Mouse (Mus musculus) gastrocnemius, postnatal 14 days (tissue): ENCODE data around the gene Trnau1ap. TPM values are rescaled to one million over a fixed set of nuclear protein-coding genes. Genes with fewer than 3 reads are reported as not detected.
A peak's percentile ranks its signal among the peaks of the same experiment; 100 is the strongest.

ENCODE experiments used
- DNase-seq: peaks from one replicate; pipeline ENCODE4 v3.0.0; 2021; ENCODE audit warnings: mixed read lengths
- intact Hi-C: fragments of 180-260 bp; cut with DNase I; formaldehyde crosslinking; loops from one replicate; pipeline ENCODE4 v1.15.1; 2025; ENCODE audit warnings: low total_unique reads
- long read RNA-seq, 2 experiments: library from polyadenylated mRNA; stranded (forward); transcript quantifications; one replicate each; pipeline ENCODE4 v2.0.0; 2021
- total RNA-seq, 2 experiments: library from RNA; stranded (reverse); gene quantifications; 2 replicates each; pipeline ENCODE4 v1.2.3; 2021

The Trnau1ap gene
- 10 to 100 TPM; 12.9 to 13.9 TPM for total RNA-seq
- long read RNA-seq, experiment 1, transcript Trnau1ap-201 (9 exons, 1,130 nt): major isoform, 15 of 22 reads
- long read RNA-seq, experiment 1, partial matches to known transcripts: 2 of 22 reads
- long read RNA-seq, experiment 1, other reads (novel, unspliced or antisense): 5 of 22 reads
- long read RNA-seq, experiment 2, transcript Trnau1ap-201 (9 exons, 1,130 nt): major isoform, 10 of 16 reads
- long read RNA-seq, experiment 2, partial matches to known transcripts: 2 of 16 reads
- long read RNA-seq, experiment 2, other reads (novel, unspliced or antisense): 4 of 16 reads

GRCm38 (mm10) chr4:132329115-132329834 is at the start of gene Trnau1ap:
Gene Trnau1ap, minus strand, starts transcription at chr4:132329538.
- peak; percentile 91 for DNase-seq
- intact Hi-C loops: no loop called here

GRCm38 (mm10) chr4:132373820-132374219 is 44.5 kb upstream of the Trnau1ap start:
- intact Hi-C loops: no loop called here
- DNase-seq: no peak

- no peak for DNase-seq
- intact Hi-C loops: loop anchor here (5.0 kb wide), 1 partner anchor 37 kb away; no protein-coding TSS in a partner anchor
These were observed 40.8 kb upstream of the Trnau1ap start for GRCm38 (mm10) chr4:132369953-132370750.

- no peak for DNase-seq
- intact Hi-C loops: loop anchor here (5.0 kb wide), 1 partner anchor 40 kb away; no protein-coding TSS in a partner anchor
These were observed 38.3 kb upstream of the Trnau1ap start for GRCm38 (mm10) chr4:132367480-132368201.

GRCm38 (mm10) chr4:132365450-132366060 is 36.2 kb upstream of the Trnau1ap start:
- intact Hi-C loops: loop anchor here (5.0 kb wide), 1 partner anchor 42 kb away; no protein-coding TSS in a partner anchor
- DNase-seq: no peak

GRCm38 (mm10) chr4:132363487-132363886 is 34.1 kb upstream of the Trnau1ap start:
- intact Hi-C loops: no loop called here

GRCm38 (mm10) chr4:132359510-132359909 is 30.2 kb upstream of the Trnau1ap start:
- DNase-seq: no peak
- intact Hi-C loops: no loop called here

More at GRCm38 (mm10) chr4:132363487-132363886, 34.1 kb upstream of the Trnau1ap start:
- no peak for DNase-seq

- DNase-seq: peak; percentile 44
- intact Hi-C loops: no loop called here
These were observed 26.8 kb upstream of the Trnau1ap start for GRCm38 (mm10) chr4:132356170-132356569.

- intact Hi-C loops: no loop called here
- DNase-seq: no peak
These were observed 26.1 kb upstream of the Trnau1ap start for GRCm38 (mm10) chr4:132355403-132355802.

GRCm38 (mm10) chr4:132354571-132354970 is 25.2 kb upstream of the Trnau1ap start:
- no peak for DNase-seq
- intact Hi-C loops: no loop called here

GRCm38 (mm10) chr4:132353481-132353885 is 24.1 kb upstream of the Trnau1ap start, which contains the start of gene Rcc1:
Gene Rcc1, minus strand, starts transcription at chr4:132353605.
- intact Hi-C loops: no loop called here
- DNase-seq: peak; percentile 88

GRCm38 (mm10) chr4:132352739-132353138 is 23.4 kb upstream of the Trnau1ap start:
- no peak for DNase-seq
- intact Hi-C loops: no loop called here

- no peak for DNase-seq
- intact Hi-C loops: no loop called here
These were observed 22.1 kb upstream of the Trnau1ap start for GRCm38 (mm10) chr4:132351401-132351800.

GRCm38 (mm10) chr4:132350854-132351253 is 21.5 kb upstream of the Trnau1ap start:
- intact Hi-C loops: no loop called here

GRCm38 (mm10) chr4:132350123-132350740 is 20.9 kb upstream of the Trnau1ap start:
- intact Hi-C loops: no loop called here
- no peak for DNase-seq

More at GRCm38 (mm10) chr4:132350854-132351253, 21.5 kb upstream of the Trnau1ap start:
- DNase-seq: no peak

- intact Hi-C loops: loop anchor here (5.0 to 10.0 kb wide), 2 partner anchors 57 to 255 kb away; no protein-coding TSS in a partner anchor
- no peak for DNase-seq
These were observed 20.3 kb upstream of the Trnau1ap start for GRCm38 (mm10) chr4:132349495-132350122.

- intact Hi-C loops: loop anchor here (5.0 to 10.0 kb wide), 2 partner anchors 54 to 252 kb away; no protein-coding TSS in a partner anchor
- DNase-seq: no peak
These were observed 17.3 kb upstream of the Trnau1ap start for GRCm38 (mm10) chr4:132346661-132347060.

- intact Hi-C loops: loop anchor here (5.0 to 10.0 kb wide), 2 partner anchors 54 to 251 kb away; no protein-coding TSS in a partner anchor
These were observed 16.9 kb upstream of the Trnau1ap start for GRCm38 (mm10) chr4:132346261-132346660.

More at GRCm38 (mm10) chr4:132346261-132346660, 16.9 kb upstream of the Trnau1ap start:
- DNase-seq: no peak
